Mouse (Mus musculus) stomach, adult 2 months (tissue): ENCODE results near the gene Lyrm2. TPM values are rescaled to one million over a fixed set of nuclear protein-coding genes. Genes with fewer than 3 reads are reported as not detected.

Source experiments
- polyA plus RNA-seq: library from polyadenylated mRNA; depleted of rRNA; stranded (reverse); fragments of >200 nt; gene quantifications from 2 replicates; pipeline ENCODE4 v1.2.3, GENCODE M21; 2012; rRNA removed

Gene Lyrm2
- 1.9 and 3.7 TPM in 2 replicates for polyA plus RNA-seq

GRCm38 (mm10) chr4:32799966-32800576, at the start of gene Lyrm2:
TSS of gene Lyrm2 (plus strand) at chr4:32800253.

Other genes starting within 250 kb of the Lyrm2 start
- gene Gja10, start 197.5 kb upstream of the Lyrm2 start, polyA plus RNA-seq: not detected in 2 replicates
- gene Casp8ap2, start 184.8 kb upstream of the Lyrm2 start, polyA plus RNA-seq: 0.09 and 0.10 TPM in 2 replicates
- 0.76 and 1.3 TPM in 2 replicates for gene Mdn1, start 143.1 kb upstream of the Lyrm2 start, polyA plus RNA-seq
- 0.18 and 0.25 TPM in 2 replicates for gene Ankrd6, start 150.6 kb downstream of the Lyrm2 start, polyA plus RNA-seq
- 0.44 and 0.52 TPM in 2 replicates for gene Rragd, start 182.8 kb downstream of the Lyrm2 start, polyA plus RNA-seq
- 6.7 and 7.5 TPM in 2 replicates for gene Ube2j1, start 231.2 kb downstream of the Lyrm2 start, polyA plus RNA-seq